Mouse (Mus musculus): Measurements from ENCODE around the gene Ccdc57. TPM values are rescaled to one million over a fixed set of nuclear protein-coding genes. Genes with fewer than 3 reads are reported as not detected.

Gene Ccdc57
- polyA plus RNA-seq, 1 experiment from 2014 or later, result 1.1 TPM

DNA sequence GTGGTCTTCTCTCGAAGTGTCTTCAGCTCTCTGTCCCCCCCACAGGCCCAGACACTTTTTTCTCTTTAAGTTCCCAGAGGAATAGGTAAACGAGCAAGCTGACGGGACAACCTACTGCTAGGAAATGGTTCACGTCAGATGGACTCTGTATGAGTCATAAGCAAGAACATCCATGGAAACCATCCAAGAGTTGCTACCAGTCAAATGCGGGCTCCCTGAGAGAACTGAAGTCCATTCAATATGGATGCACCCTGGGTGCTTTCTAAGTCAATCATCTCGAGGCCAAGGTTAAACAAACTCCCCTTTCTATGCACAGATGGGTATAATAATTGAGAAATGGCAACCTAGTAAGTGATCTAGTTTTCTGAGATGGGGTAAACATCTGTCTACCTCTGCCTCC is 40.6 kb upstream of the Ccdc57 start:
- TF ChIP-seq CTCF (IDR thresholded peaks at IDR 0.05; ENCODE audit: low read depth) (no peak), EP300 (optimal IDR thresholded peaks at IDR 0.05) (no peak)
- Histone ChIP-seq H3K4me3 (ENCODE audit: low read depth, low read length) (no peak overlapping the region), H3K27me3 (ENCODE audit: control insufficient read depth, insufficient read depth, low read length) (no peaks in the 10 kb centered on the region), H3K9me3 (ENCODE audit: control insufficient read depth, low read length) (no peaks in the 10 kb centered on the region), H3K36me3 (ENCODE audit: control insufficient read depth, insufficient read depth, low read length) (peaks cover 36% of the 10 kb centered on the region), H3K4me2 (replicated peaks; ENCODE audit: low read depth) (no peak overlapping the region), H3K4me1 (replicated peaks; ENCODE audit: control insufficient read depth, insufficient read depth) (no peaks in the 10 kb centered on the region), H3K27ac (replicated peaks) (no peak overlapping the region), H3K9ac (ENCODE audit: low read length) (no peak overlapping the region)
- ATAC-seq (ENCODE audit: low FRiP score, low TSS enrichment) (no peak), DNase-seq (ENCODE audit: low spot score) (no peak)
- 49% methylated on average over 6 of the region's 6 CpGs for WGBS

- TF ChIP-seq CTCF (IDR thresholded peaks at IDR 0.05; ENCODE audit: low read depth) (no peak), EP300 (optimal IDR thresholded peaks at IDR 0.05) (no peak)
- Histone ChIP-seq H3K27ac (replicated peaks) (no peak overlapping the region), H3K36me3 (ENCODE audit: control insufficient read depth, insufficient read depth, low read length) (peaks cover 52% of the 10 kb centered on the region), H3K4me2 (replicated peaks; ENCODE audit: low read depth) (no peak overlapping the region), H3K4me3 (ENCODE audit: low read depth, low read length) (no peak overlapping the region), H3K27me3 (ENCODE audit: control insufficient read depth, insufficient read depth, low read length) (no peaks in the 10 kb centered on the region), H3K4me1 (replicated peaks; ENCODE audit: control insufficient read depth, insufficient read depth) (no peaks in the 10 kb centered on the region), H3K9me3 (ENCODE audit: control insufficient read depth, low read length) (no peaks in the 10 kb centered on the region), H3K9ac (ENCODE audit: low read length) (no peak overlapping the region)
- DNase-seq (ENCODE audit: low spot score) (no peak), ATAC-seq (ENCODE audit: low FRiP score, low TSS enrichment) (no peak)
- 91% methylated on average over 5 of the region's 5 CpGs for WGBS
These were observed 38.6 kb upstream of the Ccdc57 start for GRCm38 (mm10) chr11:120971237-120971636.

GRCm38 (mm10) chr11:120969742-120970141 is 37.1 kb upstream of the Ccdc57 start:
- Histone ChIP-seq H3K36me3 (ENCODE audit: control insufficient read depth, insufficient read depth, low read length) (peaks cover 63% of the 10 kb centered on the region), H3K4me2 (replicated peaks; ENCODE audit: low read depth) (no peak overlapping the region), H3K9me3 (ENCODE audit: control insufficient read depth, low read length) (no peaks in the 10 kb centered on the region), H3K27ac (replicated peaks) (no peak overlapping the region), H3K4me3 (ENCODE audit: low read depth, low read length) (no peak overlapping the region), H3K27me3 (ENCODE audit: control insufficient read depth, insufficient read depth, low read length) (no peaks in the 10 kb centered on the region), H3K9ac (ENCODE audit: low read length) (no peak overlapping the region), H3K4me1 (replicated peaks; ENCODE audit: control insufficient read depth, insufficient read depth) (no peaks in the 10 kb centered on the region)
- TF ChIP-seq CTCF (IDR thresholded peaks at IDR 0.05; ENCODE audit: low read depth) (no peak), EP300 (optimal IDR thresholded peaks at IDR 0.05) (no peak)
- DNase-seq (ENCODE audit: low spot score) (no peak), ATAC-seq (ENCODE audit: low FRiP score, low TSS enrichment) (no peak)
- 89% methylated on average over 5 of the region's 5 CpGs for WGBS

DNA sequence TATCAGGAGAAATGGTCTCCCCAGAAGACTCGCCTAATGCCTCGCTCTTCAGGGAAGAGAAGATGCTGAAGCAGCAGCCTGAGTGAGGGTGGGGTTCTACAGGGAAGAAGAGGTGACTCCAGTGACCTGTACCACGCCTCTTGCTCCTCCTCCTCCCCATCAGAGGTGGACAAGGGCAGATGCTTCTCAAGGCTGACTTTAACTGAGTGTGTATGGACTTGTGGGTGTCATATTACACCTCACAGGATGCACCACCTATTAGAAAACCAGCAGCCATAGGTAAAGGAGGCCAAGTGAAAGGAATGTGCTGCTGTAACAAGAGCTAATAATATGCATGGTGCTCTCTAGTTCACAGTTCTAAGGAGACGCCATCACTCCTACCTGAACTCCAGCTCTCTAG is 32.9 kb upstream of the Ccdc57 start:
- no peak overlapping the region for H3K27ac ChIP-seq (replicated peaks)
- H3K4me3 ChIP-seq (ENCODE audit: low read depth, low read length), result no peak overlapping the region
- ATAC-seq (ENCODE audit: low FRiP score, low TSS enrichment), result no peak
- TF ChIP-seq EP300 (optimal IDR thresholded peaks at IDR 0.05) (no peak), CTCF (IDR thresholded peaks at IDR 0.05; ENCODE audit: low read depth) (no peak)
- no peak overlapping the region for H3K9ac ChIP-seq (ENCODE audit: low read length)
- no peaks in the 10 kb centered on the region for H3K27me3 ChIP-seq (ENCODE audit: control insufficient read depth, insufficient read depth, low read length)
- no peaks in the 10 kb centered on the region for H3K9me3 ChIP-seq (ENCODE audit: control insufficient read depth, low read length)
- no peak for DNase-seq (ENCODE audit: low spot score)
- no peaks in the 10 kb centered on the region for H3K4me1 ChIP-seq (replicated peaks; ENCODE audit: control insufficient read depth, insufficient read depth)
- no peak overlapping the region for H3K4me2 ChIP-seq (replicated peaks; ENCODE audit: low read depth)
- 72% methylated on average over 4 of the region's 4 CpGs for WGBS
- H3K36me3 ChIP-seq (ENCODE audit: control insufficient read depth, insufficient read depth, low read length), result peaks cover 62% of the 10 kb centered on the region

DNA sequence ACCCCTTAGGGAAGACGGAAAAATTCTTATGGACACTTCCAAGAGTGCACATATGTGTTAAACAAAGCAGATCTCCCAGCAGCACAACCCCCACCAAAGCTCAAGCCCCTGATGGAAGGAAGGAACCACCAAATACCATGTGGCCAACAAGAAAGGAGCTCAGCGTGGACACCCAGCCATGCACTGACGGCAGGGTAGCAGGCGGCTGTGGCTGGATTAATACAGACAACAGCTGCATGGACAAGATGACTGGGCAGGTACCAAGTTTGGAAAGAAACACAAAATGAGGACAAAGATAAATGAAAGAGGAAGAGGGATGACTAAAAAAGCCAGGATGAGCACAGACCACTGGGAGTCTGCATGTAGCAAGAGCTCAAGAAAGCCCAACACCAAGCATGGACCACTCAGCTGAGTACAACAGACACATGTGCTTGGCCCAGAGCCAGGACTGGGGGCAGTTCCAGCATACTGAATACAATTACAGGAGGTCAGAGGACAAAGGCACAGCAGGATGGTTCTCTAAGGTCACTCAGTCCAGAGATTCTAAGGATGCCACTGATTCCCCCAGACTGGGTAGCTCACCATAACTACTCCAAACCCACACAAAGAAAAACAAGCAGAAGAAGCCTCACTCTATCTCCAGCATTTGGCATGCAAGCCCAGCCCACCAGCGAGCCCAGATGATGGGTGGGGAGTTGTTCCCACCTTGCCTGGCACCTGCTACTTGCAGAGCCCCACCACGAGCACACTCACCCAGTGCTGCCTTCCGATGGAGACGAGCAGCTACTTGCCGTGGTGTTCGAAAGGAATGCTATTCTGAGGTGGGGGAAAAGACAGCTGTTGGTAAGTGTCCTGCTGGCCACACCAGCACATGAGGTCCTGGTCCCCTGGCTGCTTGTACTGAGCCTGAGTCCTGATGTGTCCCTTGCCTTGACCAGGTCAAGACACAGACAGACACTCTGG is 31.8 kb upstream of the Ccdc57 start:
- no peak overlapping the region for H3K9ac ChIP-seq (ENCODE audit: low read length)
- H3K9me3 ChIP-seq (ENCODE audit: control insufficient read depth, low read length), result no peaks in the 10 kb centered on the region
- TF ChIP-seq CTCF (IDR thresholded peaks at IDR 0.05; ENCODE audit: low read depth), result no peak
- no peak for TF ChIP-seq EP300 (optimal IDR thresholded peaks at IDR 0.05)
- H3K36me3 ChIP-seq (ENCODE audit: control insufficient read depth, insufficient read depth, low read length), result peaks cover 55% of the 10 kb centered on the region
- no peak for DNase-seq (ENCODE audit: low spot score)
- no peak overlapping the region for H3K4me3 ChIP-seq (ENCODE audit: low read depth, low read length)
- ATAC-seq (ENCODE audit: low FRiP score, low TSS enrichment), result no peak
- H3K27ac ChIP-seq (replicated peaks), result no peak overlapping the region
- H3K4me2 ChIP-seq (replicated peaks; ENCODE audit: low read depth), result no peak overlapping the region
- H3K4me1 ChIP-seq (replicated peaks; ENCODE audit: control insufficient read depth, insufficient read depth), result no peaks in the 10 kb centered on the region
- no peaks in the 10 kb centered on the region for H3K27me3 ChIP-seq (ENCODE audit: control insufficient read depth, insufficient read depth, low read length)
- 75% methylated on average over 10 of the region's 10 CpGs for WGBS

GRCm38 (mm10) chr11:120962909-120963308 is 30.2 kb upstream of the Ccdc57 start:
- H3K4me3 ChIP-seq (ENCODE audit: low read depth, low read length), result no peak overlapping the region
- TF ChIP-seq CTCF (IDR thresholded peaks at IDR 0.05; ENCODE audit: low read depth), result no peak
- no peak for TF ChIP-seq EP300 (optimal IDR thresholded peaks at IDR 0.05)
- no peaks in the 10 kb centered on the region for H3K4me1 ChIP-seq (replicated peaks; ENCODE audit: control insufficient read depth, insufficient read depth)
- ATAC-seq (ENCODE audit: low FRiP score, low TSS enrichment), result no peak
- DNase-seq (ENCODE audit: low spot score), result no peak
- H3K4me2 ChIP-seq (replicated peaks; ENCODE audit: low read depth), result no peak overlapping the region
- peaks cover 49% of the 10 kb centered on the region for H3K36me3 ChIP-seq (ENCODE audit: control insufficient read depth, insufficient read depth, low read length)
- WGBS, result 84% methylated on average over 7 of the region's 7 CpGs
- no peak overlapping the region for H3K9ac ChIP-seq (ENCODE audit: low read length)
- H3K9me3 ChIP-seq (ENCODE audit: control insufficient read depth, low read length), result no peaks in the 10 kb centered on the region
- no peaks in the 10 kb centered on the region for H3K27me3 ChIP-seq (ENCODE audit: control insufficient read depth, insufficient read depth, low read length)
- no peak overlapping the region for H3K27ac ChIP-seq (replicated peaks)

Measured in stomach, postnatal 0 days (tissue).